ENCODE assay signal across 15 mouse cellular contexts in the genomic region with DNA sequence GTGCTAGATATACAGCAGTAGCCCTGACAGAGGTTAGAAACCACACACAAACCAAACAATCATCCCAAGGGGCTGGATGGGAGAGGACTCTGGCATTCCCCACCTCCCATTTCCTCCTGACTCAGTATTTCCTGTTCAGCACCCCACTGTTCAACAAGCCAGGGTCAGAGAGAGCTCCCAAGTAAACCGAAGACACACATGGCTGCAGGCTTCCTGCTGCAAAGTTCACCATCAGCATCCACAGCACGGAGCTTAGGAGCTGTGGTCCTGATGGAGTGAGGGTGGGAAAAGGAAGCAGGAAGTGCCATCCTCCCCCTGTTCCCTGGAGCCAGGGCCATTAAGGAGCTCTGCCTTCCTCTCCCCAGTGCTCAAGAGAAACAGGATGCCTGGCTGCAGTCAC. TPM values are rescaled to one million over a fixed set of nuclear protein-coding genes. Genes with fewer than 3 reads are reported as not detected.
A peak's percentile ranks its signal among the peaks of the same experiment; 100 is the strongest.
DNase-seq lines count a peak whose midpoint lies in the region; ATAC-seq and TF ChIP-seq lines count a peak whose summit lies in the region.
"Had no signal": no experiment of that assay in that cellular context is flagged by ENCODE, and none has a peak within 500 bp of the region (broad histone marks: within the 10 kb centered on the region; RNA-seq: fewer than 3 reads in every experiment).

No protein-coding gene starts in this region.

- H3K9me3 ChIP-seq in heart, embryonic 12.5 days (replicated peaks): no peaks in the 10 kb centered on the region
- no peaks in the 10 kb centered on the region for H3K9me3 ChIP-seq in lung, embryonic 14.5 days (ENCODE audit: low read depth, low read length)
- no peaks in the 10 kb centered on the region for H3K9me3 ChIP-seq in forebrain, postnatal 0 days (ENCODE audit: low read length)
- H3K9me3 ChIP-seq: forebrain, embryonic 12.5 days had no signal

- H3K4me2 ChIP-seq in heart, embryonic 12.5 days: 0 out of 2 replicates have a peak overlapping the region, but pooled peaks have one; percentile 5
- peak overlapping the region; percentile 2; the same call in 1 of the 2 replicates for H3K4me2 ChIP-seq in lung, embryonic 14.5 days
- H3K4me2 ChIP-seq in forebrain, postnatal 0 days (ENCODE audit: low read depth): no peak overlapping the region
- H3K4me2 ChIP-seq: forebrain, embryonic 12.5 days had no signal

- 41% methylated on average over 2 of the region's 2 CpGs for WGBS in heart, embryonic 12.5 days
- 22% methylated on average over 2 of the region's 2 CpGs for WGBS in lung, embryonic 14.5 days
- 54% methylated on average over 2 of the region's 2 CpGs for WGBS in forebrain, postnatal 0 days

- no peak overlapping the region for H3K4me3 ChIP-seq in heart, embryonic 12.5 days
- H3K4me3 ChIP-seq in lung, embryonic 14.5 days (ENCODE audit: low read depth, low read length): no peak overlapping the region
- no peak overlapping the region for H3K4me3 ChIP-seq in forebrain, postnatal 0 days (ENCODE audit: low read depth, low read length)
- H3K4me3 ChIP-seq: forebrain, embryonic 12.5 days had no signal

- DNase-seq in heart, postnatal 14 days: no peak
- peak; percentile 34 for DNase-seq in lung, embryonic 14.5 days
- no peak for DNase-seq in lung, postnatal 25 days (ENCODE audit: low spot score)
- DNase-seq in urinary bladder, adult 2 months (ENCODE audit: low spot score): no peak
- DNase-seq in forebrain, postnatal 0 days: no peak
- DNase-seq: adrenal gland, adult 2 months; cerebellum, postnatal 36 days; gastrocnemius, postnatal 14 days; thymus, adult 2 months had no signal

- no peak for TF ChIP-seq CTCF in lung, embryonic 14.5 days (IDR thresholded peaks at IDR 0.05; ENCODE audit: low read depth)
- TF ChIP-seq CTCF in forebrain, postnatal 0 days (IDR thresholded peaks at IDR 0.05; ENCODE audit: low read depth): no peak

- no peaks in the 10 kb centered on the region for H3K27me3 ChIP-seq in heart, embryonic 12.5 days (replicated peaks)
- no peaks in the 10 kb centered on the region for H3K27me3 ChIP-seq in lung, embryonic 14.5 days (ENCODE audit: insufficient read depth, low read length)
- H3K27me3 ChIP-seq in forebrain, postnatal 0 days (ENCODE audit: insufficient read depth, low read length): no peaks in the 10 kb centered on the region
- H3K27me3 ChIP-seq: forebrain, embryonic 12.5 days had no signal

- H3K9ac ChIP-seq in heart, embryonic 12.5 days: no peak overlapping the region
- no peak overlapping the region for H3K9ac ChIP-seq in lung, embryonic 14.5 days
- H3K9ac ChIP-seq in forebrain, postnatal 0 days: no peak overlapping the region
- H3K9ac ChIP-seq: forebrain, embryonic 12.5 days had no signal

- 0 out of 2 replicates have a peak, but pooled peaks have one; percentile 29 for ATAC-seq in heart, embryonic 12.5 days (ENCODE audit: insufficient number of reproducible peaks, low FRiP score)
- ATAC-seq in lung, embryonic 14.5 days (ENCODE audit: insufficient read depth): peak; percentile 52; the same call in 1 of the 2 replicates
- peak; percentile 46 for ATAC-seq in erythroid progenitor cell, adult 5-6 weeks (replicated peaks; ENCODE audit: low FRiP score, poor library complexity, severe bottlenecking)
- ATAC-seq in megakaryocyte progenitor cell, adult 5-6 weeks (replicated peaks; ENCODE audit: poor library complexity): peak; percentile 29; the same call in 1 of the 2 replicates
- ATAC-seq in forebrain, postnatal 0 days: no peak

- no peaks in the 10 kb centered on the region for H3K36me3 ChIP-seq in heart, embryonic 12.5 days
- no peaks in the 10 kb centered on the region for H3K36me3 ChIP-seq in lung, embryonic 14.5 days (ENCODE audit: insufficient read depth)
- no peaks in the 10 kb centered on the region for H3K36me3 ChIP-seq in forebrain, postnatal 0 days (ENCODE audit: insufficient read depth)
- H3K36me3 ChIP-seq: forebrain, embryonic 12.5 days had no signal

- intact Hi-C loops in heart, postnatal 14 days (cut with DNase I): no loop called here

- no peak overlapping the region for H3K27ac ChIP-seq in heart, embryonic 12.5 days (ENCODE audit: poor library complexity, severe bottlenecking)
- no peak overlapping the region for H3K27ac ChIP-seq in lung, embryonic 14.5 days (ENCODE audit: low read depth)
- no peak overlapping the region for H3K27ac ChIP-seq in forebrain, postnatal 0 days (ENCODE audit: low read depth, low read length)
- H3K27ac ChIP-seq: forebrain, embryonic 12.5 days had no signal

- H3K4me1 ChIP-seq in heart, embryonic 12.5 days (replicated peaks): peaks cover 3% of the 10 kb centered on the region
- H3K4me1 ChIP-seq in lung, embryonic 14.5 days (ENCODE audit: insufficient read depth): no peaks in the 10 kb centered on the region
- H3K4me1 ChIP-seq in forebrain, postnatal 0 days (ENCODE audit: insufficient read depth): no peaks in the 10 kb centered on the region
- H3K4me1 ChIP-seq: forebrain, embryonic 12.5 days had no signal

RNA-seq across cellular contexts. Expression of gene Gm10181, which starts 40.9 kb away (rescaled TPM):
- not detected in 2 replicates for polyA plus RNA-seq in heart, embryonic 12.5 days (2016; fragmentation: Nextera tagmentation; extraction: Ambion mirVana)
- not detected for total RNA-seq in heart, postnatal 14 days (2021)
- not detected in 2 replicates for polyA plus RNA-seq in lung, embryonic 14.5 days (2014; fragmentation: Nextera tagmentation; extraction: Ambion mirVana)
- total RNA-seq in erythroid progenitor cell, adult 5-6 weeks (2015; ENCODE audit: low replicate concordance): not detected in 2 replicates
- not detected in 2 replicates for total RNA-seq in erythroid progenitor cell, adult 5-6 weeks (2017; ENCODE audit: low replicate concordance)
- not detected in 2 replicates for total RNA-seq in megakaryocyte progenitor cell, adult 5-6 weeks (2015)
- total RNA-seq in megakaryocyte progenitor cell, adult 5-6 weeks (2017): not detected in 2 replicates
- not detected in 2 replicates for polyA plus RNA-seq in urinary bladder, adult 2 months (2012; rRNA removed)
- total RNA-seq in forebrain, postnatal 0 days (2014; rRNA removed): not detected in 2 replicates
- not detected in 2 replicates for polyA plus RNA-seq in forebrain, postnatal 0 days (2015; fragmentation: Nextera tagmentation; extraction: Ambion mirVana)
- total RNA-seq: adrenal gland, adult 2 months; gastrocnemius, postnatal 14 days; left cerebral cortex, adult 18-20 months; liver, adult 2 months had no signal
- polyA plus RNA-seq: adrenal gland, adult 2 months; forebrain, embryonic 12.5 days; liver, adult 2 months; thymus, adult 2 months had no signal
